Mouse (Mus musculus): ENCODE measurements around the gene Acot5.

Acot5 gene

GRCm38 (mm10) chr12:84119584-84119983 is 50.5 kb downstream of the Acot5 start:
- DNase-seq (ENCODE audit: low spot score in 2 of 2): no peak
